Comparison of ENCODE assay signal across 9 mouse cellular contexts in the genomic region with DNA sequence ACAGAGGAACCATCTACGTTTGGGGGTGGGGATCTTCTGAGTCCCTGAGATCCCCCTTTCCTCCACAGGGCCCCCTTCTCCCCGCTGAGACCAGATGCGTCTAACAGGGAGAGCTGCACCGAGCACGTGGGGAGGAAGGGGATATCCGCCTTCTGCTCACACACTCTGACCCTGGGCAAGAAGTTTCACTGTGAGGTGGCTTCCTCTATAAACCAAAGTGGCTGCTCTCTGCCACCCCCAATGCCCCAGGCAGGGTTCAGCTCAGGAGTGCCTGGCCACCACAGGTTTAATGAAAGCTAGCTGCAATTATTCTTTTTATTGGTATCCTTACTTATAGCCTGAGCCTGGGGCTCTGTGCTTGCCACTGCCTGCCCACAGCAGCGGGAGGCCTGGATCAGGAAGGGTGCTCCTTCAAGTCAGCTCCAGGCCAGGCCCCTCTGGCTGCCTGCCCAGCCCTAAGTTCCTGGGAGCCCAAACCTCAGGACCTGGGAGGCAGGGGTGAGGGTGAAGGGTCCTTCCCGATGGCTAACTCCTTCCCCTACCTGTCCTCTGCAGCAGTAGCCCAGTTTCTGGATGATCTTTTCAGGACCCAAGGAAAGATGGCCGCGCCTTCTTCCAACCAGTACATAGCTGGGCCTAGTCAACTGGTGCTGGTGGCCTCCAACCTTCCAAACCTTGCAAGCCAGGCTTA. TPM values are rescaled to one million over a fixed set of nuclear protein-coding genes. Genes with fewer than 3 reads are reported as not detected.
DNase-seq lines count a peak whose midpoint lies in the region; ATAC-seq and TF ChIP-seq lines count a peak whose summit lies in the region.
"Had no signal": no experiment of that assay in that cellular context is flagged by ENCODE, and none has a peak within 500 bp of the region (broad histone marks: within the 10 kb centered on the region; RNA-seq: fewer than 3 reads in every experiment).

No protein-coding gene starts in this region.

- no peak for TF ChIP-seq CTCF in liver, adult 2 months (IDR thresholded peaks at IDR 0.05; ENCODE audit: low read depth, low read length)

- 0 out of 2 replicates have a peak, but pooled peaks cover 1% of the 10 kb centered on the region for H3K36me3 ChIP-seq in liver, adult 2 months (ENCODE audit: control insufficient read depth, insufficient read depth, low read length)
- peaks cover 21% of the 10 kb centered on the region for H3K36me3 ChIP-seq in lung, embryonic 16.5 days (ENCODE audit: control insufficient read depth, insufficient read depth, low read length)

- peaks cover 29% of the 10 kb centered on the region for H3K4me1 ChIP-seq in liver, adult 2 months (ENCODE audit: control insufficient read depth, insufficient read depth, low read length)
- H3K4me1 ChIP-seq in lung, embryonic 16.5 days (replicated peaks; ENCODE audit: control insufficient read depth, insufficient read depth, low read length), result peaks cover 42% of the 10 kb centered on the region

- TF ChIP-seq POLR2A in liver, adult 2 months (IDR thresholded peaks at IDR 0.05; ENCODE audit: extremely low read depth, insufficient read depth, low read length), result no peak

- 70% methylated on average over 10 of the region's 10 CpGs for whole genome bisulfite sequencing in liver, adult 2 months
- 57% methylated on average over 10 of the region's 10 CpGs for WGBS in lung, embryonic 16.5 days

- peaks cover 56% of the 10 kb centered on the region for H3K79me2 ChIP-seq in liver, adult 2 months (ENCODE audit: control insufficient read depth, insufficient read depth, low read length)

- H3K9me3 ChIP-seq in lung, embryonic 16.5 days (ENCODE audit: control insufficient read depth, low read length), result no peaks in the 10 kb centered on the region

- H3K9ac ChIP-seq in liver, adult 2 months (ENCODE audit: low read depth, low read length), result peak overlapping the region; percentile 37; the same call in 1 of the 2 replicates
- H3K9ac ChIP-seq in lung, embryonic 16.5 days (ENCODE audit: low read length), result peak overlapping the region; percentile 46

- H3K4me2 ChIP-seq in lung, embryonic 16.5 days (ENCODE audit: low read depth, low read length), result peak overlapping the region; percentile 25

- peak; percentile 59 for ATAC-seq in common myeloid progenitor, adult 5-6 weeks (replicated peaks; ENCODE audit: low read depth, poor library complexity, severe bottlenecking)
- ATAC-seq in lung, embryonic 16.5 days (ENCODE audit: low read depth), result no peak

- peak overlapping the region; percentile 53 for H3K27ac ChIP-seq in liver, adult 2 months (replicated peaks; ENCODE audit: insufficient read depth, low read depth, low read length)
- peak overlapping the region; percentile 89 for H3K27ac ChIP-seq in lung, embryonic 16.5 days (ENCODE audit: low read length)

- H3K4me3 ChIP-seq in liver, adult 2 months (ENCODE audit: insufficient read depth, low read depth, low read length), result no peak overlapping the region
- H3K4me3 ChIP-seq in lung, embryonic 16.5 days (ENCODE audit: low read length), result peak overlapping the region; percentile 5; the same call in 1 of the 2 replicates
- H3K4me3 ChIP-seq: myocyte had no signal

- no peaks in the 10 kb centered on the region for H3K27me3 ChIP-seq in liver, adult 2 months (ENCODE audit: control insufficient read depth, insufficient read depth, low read length)
- H3K27me3 ChIP-seq in lung, embryonic 16.5 days (ENCODE audit: control insufficient read depth, insufficient read depth, low read depth, low read length), result no peaks in the 10 kb centered on the region

- no peak for DNase-seq in liver, adult 2 months (ENCODE audit: extremely low read depth, low read depth, low spot score)
- DNase-seq in liver, result no peak
- DNase-seq in kidney, adult 18-20 months, result peak; percentile 77
- DNase-seq in thymus, postnatal 14 days, result peak; percentile 72
- DNase-seq in embryo, embryonic 11 days, result no peak
- DNase-seq in retina, embryonic 14.5 days (ENCODE audit: low spot score), result no peak

RNA-seq across cellular contexts. Expression of gene Ppp5c, which starts 2.8 kb away (rescaled TPM):
- total RNA-seq in liver, adult 2 months (2014; rRNA removed), result 24.2 and 39.9 TPM in 2 replicates
- polyA plus RNA-seq in liver, adult 2 months (2012; rRNA removed), result 93.2 and 112 TPM in 2 replicates
- 75.0 and 99.0 TPM in 2 replicates for total RNA-seq in common myeloid progenitor, adult 5-6 weeks (2017)
- polyA plus RNA-seq in lung, embryonic 16.5 days (2015; fragmentation: Nextera tagmentation; extraction: Ambion mirVana), result 104 and 105 TPM in 2 replicates

RNA-seq across cellular contexts. Expression of gene Ccdc8, which starts 32.5 kb away (rescaled TPM):
- total RNA-seq in liver, adult 2 months (2014; rRNA removed), result 0.40 and 0.46 TPM in 2 replicates
- 0.21 and 0.35 TPM in 2 replicates for polyA plus RNA-seq in liver, adult 2 months (2012; rRNA removed)
- total RNA-seq in common myeloid progenitor, adult 5-6 weeks (2017), result 6.5 and 8.2 TPM in 2 replicates
- polyA plus RNA-seq in lung, embryonic 16.5 days (2015; fragmentation: Nextera tagmentation; extraction: Ambion mirVana), result 41.7 and 43.8 TPM in 2 replicates

RNA-seq across cellular contexts. Expression of gene Hif3a, which starts 37.3 kb away (rescaled TPM):
- 0.07 and 0.09 TPM in 2 replicates for total RNA-seq in liver, adult 2 months (2014; rRNA removed)
- 0.01 and 0.05 TPM in 2 replicates for polyA plus RNA-seq in liver, adult 2 months (2012; rRNA removed)
- total RNA-seq in common myeloid progenitor, adult 5-6 weeks (2017), result 0.82 and 2.2 TPM in 2 replicates
- polyA plus RNA-seq in lung, embryonic 16.5 days (2015; fragmentation: Nextera tagmentation; extraction: Ambion mirVana), result 56.0 and 57.0 TPM in 2 replicates

RNA-seq across cellular contexts. Expression of gene Gm42372, which starts 42.1 kb away (rescaled TPM):
- 0.07 TPM in 1 of 2 replicates, not detected in the other for total RNA-seq in liver, adult 2 months (2014; rRNA removed)
- polyA plus RNA-seq in liver, adult 2 months (2012; rRNA removed), result not detected in 2 replicates
- 0.37 TPM in 1 of 2 replicates, not detected in the other for total RNA-seq in common myeloid progenitor, adult 5-6 weeks (2017)
- polyA plus RNA-seq in lung, embryonic 16.5 days (2015; fragmentation: Nextera tagmentation; extraction: Ambion mirVana), result 0.15 and 0.29 TPM in 2 replicates
- polyA plus RNA-seq: myocyte had no signal

RNA-seq across cellular contexts. Expression of gene Psg16, which starts 48.9 kb away (rescaled TPM):
- total RNA-seq in liver, adult 2 months (2014; rRNA removed), result not detected in 2 replicates
- polyA plus RNA-seq in liver, adult 2 months (2012; rRNA removed), result not detected in 2 replicates
- total RNA-seq in common myeloid progenitor, adult 5-6 weeks (2017), result 1.0 TPM in 1 of 2 replicates, not detected in the other
- 0.28 and 0.50 TPM in 2 replicates for polyA plus RNA-seq in lung, embryonic 16.5 days (2015; fragmentation: Nextera tagmentation; extraction: Ambion mirVana)
- polyA plus RNA-seq: myocyte had no signal

Comparison
In these comparisons a context has a peak if more than half of its experiments do, and no peak if none do; other contexts are left out.
1. DNase-seq: peak in kidney, adult 18-20 months (single experiment) and thymus, postnatal 14 days (single experiment); none in liver, adult 2 months (single experiment), liver (single experiment), embryo, embryonic 11 days (single experiment) and retina, embryonic 14.5 days (single experiment).